Mouse (Mus musculus) forebrain, embryonic 11.5 days (tissue): ENCODE data around the gene Zfp454. TPM values are rescaled to one million over a fixed set of nuclear protein-coding genes. Genes with fewer than 3 reads are reported as not detected.

ENCODE experiments used
- ATAC-seq: fragments of 200-750 bp; cut with Nextera tagmentation; replicated peaks from 2 replicates; pipeline ENCODE4 v1.8.0; 2017; ENCODE audit warnings: moderate TSS enrichment; ENCODE audit not compliant: low FRiP score
- DNase-seq: peaks from one replicate; pipeline ENCODE4 v3.0.0-alpha.2; 2017; ENCODE audit warnings: low spot score
- H3K27ac ChIP-seq: fragments of 300-500 bp; sonication (generic); 2 replicates; pipeline ENCODE4 v1.5.1; 2014; ENCODE audit warnings: low read depth, low read length
- H3K27me3 ChIP-seq: fragments of 300-500 bp; sonication (generic); 2 replicates; pipeline ENCODE4 v1.6.1; 2014; ENCODE audit warnings: mild to moderate bottlenecking, low read length, mixed read lengths; ENCODE audit not compliant: control insufficient read depth, insufficient read depth
- H3K36me3 ChIP-seq: fragments of 300-500 bp; sonication (generic); 2 replicates; pipeline ENCODE4 v1.6.1; 2014; ENCODE audit warnings: mild to moderate bottlenecking, low read length, moderate library complexity, mixed read lengths; ENCODE audit not compliant: control insufficient read depth, insufficient read depth
- H3K4me1 ChIP-seq: fragments of 300-500 bp; sonication (generic); replicated peaks from 2 replicates; pipeline ENCODE4 v1.6.1; 2014; ENCODE audit warnings: low read length, mixed read lengths; ENCODE audit not compliant: control insufficient read depth, insufficient read depth
- H3K4me2 ChIP-seq: fragments of 300-500 bp; sonication (generic); 2 replicates; pipeline ENCODE4 v1.6.1; 2014; ENCODE audit warnings: low read depth, mild to moderate bottlenecking, low read length, moderate library complexity, mixed read lengths; ENCODE audit not compliant: severe bottlenecking
- H3K4me3 ChIP-seq: fragments of 300-500 bp; sonication (generic); 2 replicates; pipeline ENCODE4 v1.5.1; 2014; ENCODE audit warnings: low read depth, low read length
- H3K9ac ChIP-seq: fragments of 300-500 bp; sonication (generic); 2 replicates; pipeline ENCODE4 v1.6.1; 2014; ENCODE audit warnings: low read length
- H3K9me3 ChIP-seq: fragments of 300-500 bp; sonication (generic); 2 replicates; pipeline ENCODE4 v1.6.1; 2016; ENCODE audit warnings: low read length, mixed read lengths; ENCODE audit not compliant: control insufficient read depth
- WGBS: fragments of 180-500 bp; shearing (Covaris S2); extraction: QIAGEN DNeasy Blood & Tissue Kit; methylation state at CpG from one replicate; pipeline ENCODE4 v1.1.7; 2014; 5-methylcytosine and 5-hydroxymethylcytosine counted together
- polyA plus RNA-seq: library from polyadenylated mRNA; unstranded; fragments of >200 nt; fragmentation: Nextera tagmentation; extraction: Ambion mirVana; gene quantifications from 2 replicates; pipeline ENCODE4 v1.2.1, GENCODE M21; 2014

Gene Zfp454
- polyA plus RNA-seq, 1 experiment from 2014 or later, result 17.1 TPM

- Histone ChIP-seq H3K9ac (0 out of 2 replicates have a peak within 1 kb of the TSS, but pooled peaks have one; percentile 32), H3K27ac (no peak within 1 kb of the TSS), H3K4me2 (peak within 1 kb of the TSS; percentile 75), H3K9me3 (no peaks in the 10 kb centered on the region), H3K4me1 (peaks cover 9% of the 10 kb centered on the region), H3K27me3 (peaks cover 48% of the 10 kb centered on the region), H3K4me3 (peak within 1 kb of the TSS; percentile 36), H3K36me3 (no peaks in the 10 kb centered on the region)
- 3% methylated on average over 11 of the region's 11 CpGs for WGBS
- ATAC-seq, result no peak
- no peak for DNase-seq
Measured at GRCm38 (mm10) chr11:50850177-50850735, 37.2 kb downstream of the Zfp454 start, which contains the start of gene Grm6. TSS of gene Grm6 (plus strand) at chr11:50850685.

GRCm38 (mm10) chr11:50849310-50849709 lies 38.1 kb downstream of the Zfp454 start:
- Histone ChIP-seq H3K4me2 (no peak overlapping the region), H3K4me3 (no peak overlapping the region), H3K9me3 (no peaks in the 10 kb centered on the region), H3K27ac (no peak overlapping the region), H3K4me1 (peaks cover 9% of the 10 kb centered on the region), H3K36me3 (no peaks in the 10 kb centered on the region), H3K27me3 (peaks cover 48% of the 10 kb centered on the region), H3K9ac (no peak overlapping the region)
- ATAC-seq (no peak), DNase-seq (peak; percentile 29)
- 11% methylated on average over 10 of the region's 10 CpGs for WGBS

DNA sequence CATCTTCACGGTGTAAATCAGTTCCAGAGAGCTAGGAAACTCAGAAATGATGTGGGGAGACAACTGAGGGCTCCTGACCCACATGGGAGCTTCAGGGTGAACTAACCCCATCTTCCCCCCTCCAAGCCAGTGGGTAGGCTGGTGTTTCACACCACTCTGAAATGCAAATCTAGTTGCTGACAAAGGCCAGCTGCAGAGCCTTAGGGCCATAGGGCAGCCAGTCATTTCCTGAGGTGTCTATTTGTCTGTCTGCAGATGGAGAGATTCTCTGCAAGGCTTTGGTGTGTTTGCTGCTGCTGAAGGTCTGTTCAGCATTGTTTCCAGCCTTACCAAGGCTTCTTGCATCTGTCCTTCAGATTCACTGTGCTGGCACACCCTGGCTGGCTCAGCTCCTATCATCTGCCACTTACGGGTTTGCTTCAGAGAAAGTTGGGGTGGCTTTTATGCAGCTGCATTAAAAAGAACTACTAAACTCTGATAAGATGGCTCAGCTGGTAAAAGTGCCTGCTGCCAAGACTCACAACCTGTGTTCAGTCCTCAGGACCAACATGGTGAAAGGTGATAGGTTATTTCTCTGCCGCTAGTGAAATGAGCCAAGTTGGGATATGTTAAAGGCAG lies 38.8 kb downstream of the Zfp454 start:
- Histone ChIP-seq H3K4me2 (no peak overlapping the region), H3K36me3 (no peaks in the 10 kb centered on the region), H3K9ac (no peak overlapping the region), H3K4me1 (peaks cover 9% of the 10 kb centered on the region), H3K4me3 (no peak overlapping the region), H3K27ac (no peak overlapping the region), H3K27me3 (peaks cover 48% of the 10 kb centered on the region), H3K9me3 (no peaks in the 10 kb centered on the region)
- DNase-seq (peak; percentile 17), ATAC-seq (no peak)
- 57% methylated on average over 3 of the region's 3 CpGs for WGBS

DNA sequence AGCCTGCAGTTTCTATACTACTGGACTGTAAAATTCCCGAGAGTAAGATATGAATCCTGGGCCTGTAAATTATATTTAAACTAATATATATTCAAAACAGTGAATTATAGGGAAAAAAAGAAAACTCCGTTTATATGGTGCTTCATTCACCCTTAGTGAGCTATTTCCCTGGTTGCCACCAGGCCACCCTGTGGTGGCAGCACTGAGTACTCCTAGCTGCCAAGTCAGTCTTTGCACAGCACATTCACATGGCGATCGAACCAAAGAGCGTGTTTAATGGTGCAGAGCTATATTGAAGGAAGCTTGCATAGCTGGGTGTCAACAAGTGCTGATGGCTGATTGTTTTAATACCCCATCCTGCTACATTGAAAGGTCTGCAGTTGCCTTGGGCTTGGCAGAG lies 40.4 kb downstream of the Zfp454 start:
- WGBS, result 74% methylated on average over 5 of the region's 5 CpGs
- DNase-seq, result peak; percentile 29
- Histone ChIP-seq H3K27ac (no peak overlapping the region), H3K4me1 (peaks cover 9% of the 10 kb centered on the region), H3K9ac (no peak overlapping the region), H3K4me2 (no peak overlapping the region), H3K27me3 (peaks cover 37% of the 10 kb centered on the region), H3K4me3 (no peak overlapping the region), H3K9me3 (no peaks in the 10 kb centered on the region), H3K36me3 (no peaks in the 10 kb centered on the region)
- ATAC-seq, result no peak

DNA sequence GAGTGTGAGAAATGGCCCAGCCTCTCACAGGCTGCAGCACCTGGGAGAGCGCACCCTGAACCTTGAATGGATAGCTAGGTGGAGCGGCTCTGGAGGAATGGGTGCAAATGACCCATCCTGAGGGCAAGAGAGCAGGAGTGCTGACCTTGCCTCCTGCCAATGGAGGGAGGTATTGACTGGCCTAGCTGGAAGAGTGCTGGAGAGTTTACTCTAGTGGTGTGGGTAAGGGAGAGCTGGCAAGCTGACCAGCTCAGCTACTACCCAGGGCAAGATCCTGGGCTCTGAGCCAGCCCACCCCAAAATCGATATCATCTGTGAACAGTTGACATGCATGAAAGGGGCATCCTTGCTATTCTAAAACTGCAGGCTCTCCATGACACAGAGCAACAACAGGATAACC lies 41.5 kb downstream of the Zfp454 start:
- Histone ChIP-seq H3K9ac (no peak overlapping the region), H3K4me3 (no peak overlapping the region), H3K27me3 (peaks cover 26% of the 10 kb centered on the region), H3K4me1 (peaks cover 5% of the 10 kb centered on the region), H3K36me3 (no peaks in the 10 kb centered on the region), H3K4me2 (no peak overlapping the region), H3K9me3 (no peaks in the 10 kb centered on the region), H3K27ac (no peak overlapping the region)
- no peak for ATAC-seq
- WGBS, result 92% methylated on average over 3 of the region's 3 CpGs
- no peak for DNase-seq

GRCm38 (mm10) chr11:50841023-50841735 lies 46.3 kb downstream of the Zfp454 start, which contains the start of gene Zfp879:
TSS of gene Zfp879 (minus strand) at chr11:50841552.
- Histone ChIP-seq H3K27ac (no peak within 1 kb of the TSS), H3K4me1 (no peaks in the 10 kb centered on the region), H3K9me3 (no peaks in the 10 kb centered on the region), H3K27me3 (no peaks in the 10 kb centered on the region), H3K9ac (peak within 1 kb of the TSS; percentile 69), H3K36me3 (no peaks in the 10 kb centered on the region), H3K4me3 (peak within 1 kb of the TSS; percentile 31), H3K4me2 (peak within 1 kb of the TSS; percentile 59)
- ATAC-seq (peak; percentile 96), DNase-seq (peak; percentile 95)
- WGBS, result 27% methylated on average over 22 of the region's 22 CpGs

DNA sequence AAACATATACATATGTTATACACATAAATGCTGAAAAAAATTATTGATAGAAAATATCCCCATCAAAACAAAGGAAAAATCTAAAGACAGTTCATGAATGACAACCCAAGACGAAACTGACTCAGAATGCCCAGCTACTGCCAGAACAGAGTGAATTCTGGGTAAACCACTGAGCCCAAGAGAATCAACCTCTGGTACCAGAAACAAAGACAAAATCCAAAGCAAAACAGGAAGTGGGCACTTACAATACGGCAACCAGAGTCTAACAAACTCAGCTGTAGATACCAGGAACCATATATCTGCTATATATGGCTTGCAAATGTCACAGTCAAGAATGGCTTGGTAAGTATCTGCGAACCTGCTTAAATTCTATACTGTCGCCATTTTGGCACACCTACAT lies 51.7 kb downstream of the Zfp454 start:
- DNase-seq, result no peak
- WGBS, result 88% methylated on average over 4 of the region's 4 CpGs
- no peak overlapping the region for H3K27ac ChIP-seq
- no peaks in the 10 kb centered on the region for H3K36me3 ChIP-seq
- ATAC-seq, result no peak
- H3K9me3 ChIP-seq, result peaks cover 5% of the 10 kb centered on the region; the same call in 1 of the 2 replicates
- H3K9ac ChIP-seq, result no peak overlapping the region
- no peaks in the 10 kb centered on the region for H3K4me1 ChIP-seq
- no peak overlapping the region for H3K4me2 ChIP-seq
- no peaks in the 10 kb centered on the region for H3K27me3 ChIP-seq
- H3K4me3 ChIP-seq, result no peak overlapping the region

DNA sequence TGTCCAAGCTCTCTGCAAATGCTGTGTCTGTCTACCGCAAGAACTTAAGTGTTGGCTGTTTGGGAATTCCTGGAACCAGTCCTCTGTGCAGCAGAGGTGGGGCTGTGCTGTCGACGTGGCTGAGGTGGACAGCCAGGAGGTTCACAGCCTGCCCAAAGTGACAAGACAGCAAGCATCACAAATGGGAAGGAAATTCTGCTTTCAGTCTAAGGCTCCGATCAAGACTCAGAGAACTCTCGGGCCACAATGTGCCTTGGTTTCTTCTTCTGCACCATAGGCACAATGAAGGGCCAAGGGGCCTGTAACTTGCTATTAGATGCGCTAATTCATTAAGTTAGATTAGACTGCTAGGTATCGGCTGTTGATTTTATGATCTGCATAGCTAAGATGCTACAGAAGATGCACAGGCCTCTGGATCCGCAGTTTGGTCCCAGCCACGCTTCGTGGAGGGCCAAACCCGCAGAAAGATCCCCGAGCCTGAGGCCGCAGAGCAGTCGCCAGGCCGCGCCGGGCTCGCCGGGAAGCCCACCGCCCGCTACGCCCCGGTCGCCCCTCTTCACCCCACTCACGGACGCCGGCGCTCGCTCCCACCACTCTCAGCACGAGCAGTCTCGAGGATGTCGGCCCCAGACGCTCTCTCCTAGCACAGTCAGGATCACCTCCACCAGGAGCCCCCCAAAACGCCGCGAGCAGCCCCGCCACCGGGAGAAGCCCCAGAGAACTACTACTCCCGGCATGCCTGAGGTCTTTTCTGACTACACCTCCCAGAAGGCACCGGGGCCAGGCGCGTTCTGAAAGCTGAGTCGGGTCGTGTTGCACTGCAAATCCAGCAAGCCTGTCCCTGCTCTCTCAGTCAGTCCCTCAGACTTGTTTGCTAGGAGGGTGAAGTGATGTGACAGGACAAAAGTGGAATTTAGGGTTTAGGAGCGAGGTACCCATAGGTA lies 60.2 kb downstream of the Zfp454 start, which contains the start of gene Zfp354c:
Gene Zfp354c, minus strand, starts transcription at position 715 of the 944 bp plus-strand sequence.
- H3K4me2 ChIP-seq, result peak within 1 kb of the TSS; percentile 88
- peak within 1 kb of the TSS; percentile 85 for H3K9ac ChIP-seq
- no peak within 1 kb of the TSS for H3K27ac ChIP-seq
- peak within 1 kb of the TSS; percentile 78 for H3K4me3 ChIP-seq
- H3K27me3 ChIP-seq, result no peaks in the 10 kb centered on the region
- WGBS, result 1% methylated on average over 45 of the region's 45 CpGs
- ATAC-seq (peak; percentile 97), DNase-seq (peak; percentile 93)
- H3K9me3 ChIP-seq, result no peaks in the 10 kb centered on the region
- peaks cover 4% of the 10 kb centered on the region; the same call in 1 of the 2 replicates for H3K4me1 ChIP-seq
- peaks cover 16% of the 10 kb centered on the region for H3K36me3 ChIP-seq
